Mouse (Mus musculus): ENCODE data around the gene Tmem63c. TPM values are rescaled to one million over a fixed set of nuclear protein-coding genes. Genes with fewer than 3 reads are reported as not detected.
A peak's percentile ranks its signal among the peaks of the same experiment; 100 is the strongest.

Gene Tmem63c
- total RNA-seq (2012; rRNA removed) (0.04 TPM in 1 of 2 replicates, not detected in the other), polyA plus RNA-seq (2012; ENCODE audit: insufficient read depth in 1 of 2, insufficient read length in 2 of 2, low read depth in 1 of 2, low replicate concordance in 2 of 2, missing spikeins in 1 of 2) (not detected)

DNA sequence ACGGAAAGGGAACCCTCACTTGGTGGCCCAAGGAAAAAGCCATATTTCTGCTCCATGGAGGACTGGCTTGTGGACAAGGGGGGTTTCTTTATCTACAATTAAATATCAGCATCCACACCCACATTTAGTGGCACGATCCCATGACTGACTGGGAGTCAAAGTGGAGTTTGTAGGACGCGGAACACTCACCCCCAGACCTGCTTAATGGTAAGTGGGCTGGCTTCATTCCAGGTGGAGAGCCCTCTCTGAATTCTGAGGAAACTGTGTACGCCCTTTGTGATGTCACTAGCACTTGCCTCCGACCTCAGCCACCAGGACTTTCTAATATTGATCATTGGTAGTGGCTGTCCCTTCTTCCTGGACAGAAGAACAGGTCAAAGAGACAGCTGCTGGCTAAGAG is at the start of gene Tmem63c:
Tmem63c (plus strand) TSS at position 301 of the 400 bp plus-strand sequence.
- Histone ChIP-seq H3K27me3 (ENCODE audit: control insufficient read depth in 1 of 2, insufficient read depth in 2 of 2, low read length in 2 of 2) (peaks cover 0 to 7% of the 10 kb centered on the region in 2 experiments), H3K4me1 (ENCODE audit: control insufficient read depth in 1 of 2, insufficient read depth in 2 of 2, low read length in 2 of 2) (no peaks in the 10 kb centered on the region), H3K36me3 (ENCODE audit: control insufficient read depth in 1 of 2, insufficient read depth in 2 of 2, low read length in 2 of 2) (no peaks in the 10 kb centered on the region), H3K9ac (ENCODE audit: control insufficient read depth, low read depth, low read length, poor library complexity, severe bottlenecking) (no peak within 1 kb of the TSS), H3K27ac (ENCODE audit: control insufficient read depth, low read depth, low read length) (no peak within 1 kb of the TSS), H3K9me3 (replicated peaks; ENCODE audit: insufficient read depth, low read length) (no peaks in the 10 kb centered on the region), H3K79me2 (ENCODE audit: control insufficient read depth, insufficient read depth, low read length, poor library complexity) (no peaks in the 10 kb centered on the region), H3K4me3 (ENCODE audit: control insufficient read depth in 1 of 2, insufficient read depth in 1 of 2, low read depth in 2 of 2, low read length in 2 of 2) (no peak within 1 kb of the TSS)
- TF ChIP-seq ZNF384 (IDR thresholded peaks at IDR 0.05; ENCODE audit: low read depth, low read length) (no peak), ELF1 (IDR thresholded peaks at IDR 0.05; ENCODE audit: low read depth, low read length) (no peak), ZMIZ1 (IDR thresholded peaks at IDR 0.05; ENCODE audit: low read depth, low read length) (no peak), USF1 (IDR thresholded peaks at IDR 0.05; ENCODE audit: low read depth, low read length) (no peak), HCFC1 (IDR thresholded peaks at IDR 0.05; ENCODE audit: low read depth, low read length) (no peak), CHD2 (IDR thresholded peaks at IDR 0.05; ENCODE audit: low read length) (no peak), MYB (IDR thresholded peaks at IDR 0.05; ENCODE audit: low read depth, low read length) (no peak)
- no peak for DNase-seq (ENCODE audit: low read depth, low spot score)

DNA sequence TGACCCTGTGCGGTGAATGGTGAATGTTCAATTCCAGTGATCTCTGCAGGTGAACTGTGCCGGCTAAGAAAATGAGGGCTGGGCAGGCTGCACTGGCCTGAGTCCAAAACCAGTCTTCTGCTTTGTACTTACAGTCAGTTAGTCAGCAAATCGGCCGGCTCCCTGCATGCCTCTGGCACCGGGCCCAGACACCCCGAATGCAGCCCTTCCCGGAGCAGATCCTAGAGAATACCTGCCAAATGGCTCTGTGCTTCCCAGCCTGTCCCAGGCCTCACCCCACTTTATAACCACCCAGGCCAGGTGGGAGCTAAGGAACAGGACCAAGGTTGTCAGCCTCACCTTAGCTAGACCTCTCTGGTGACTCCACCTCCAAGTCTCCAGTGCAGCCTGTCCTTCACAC is 47.9 kb upstream of the Tmem63c start:
- TF ChIP-seq MYC (IDR thresholded peaks at IDR 0.05; ENCODE audit: low read depth, low read length) (0 out of 2 replicates have a peak, but pooled peaks have one; percentile 28), RCOR1 (IDR thresholded peaks at IDR 0.05; ENCODE audit: low read depth, low read length) (peak; percentile 48; the same call in 1 of the 2 replicates), ETS1 (IDR thresholded peaks at IDR 0.05; ENCODE audit: low read depth, low read length) (peak; percentile 62; the same call in 1 of the 2 replicates), CTCF (IDR thresholded peaks at IDR 0.05 in 2 of 3, conservative IDR thresholded peaks at IDR 0.05 in 1 of 3; ENCODE audit: control insufficient read depth in 1 of 3, insufficient read depth in 1 of 3, low read depth in 2 of 3, low read length in 3 of 3, poor library complexity in 1 of 3, severe bottlenecking in 1 of 3) (no peak), NRF1 (IDR thresholded peaks at IDR 0.05; ENCODE audit: insufficient read depth, low read depth, low read length, poor library complexity, severe bottlenecking) (no peak), NELFE (IDR thresholded peaks at IDR 0.05; ENCODE audit: low read depth, low read length) (no peak), EP300 (IDR thresholded peaks at IDR 0.05; ENCODE audit: low read depth in 1 of 2, low read length in 2 of 2) (peak; percentile 44 to 53)
- Histone ChIP-seq H3K27me3 (ENCODE audit: control insufficient read depth in 1 of 2, insufficient read depth in 2 of 2, low read length in 2 of 2) (no peaks in the 10 kb centered on the region), H3K79me2 (ENCODE audit: control insufficient read depth, insufficient read depth, low read length, poor library complexity) (no peaks in the 10 kb centered on the region), H3K36me3 (ENCODE audit: control insufficient read depth in 1 of 2, insufficient read depth in 2 of 2, low read length in 2 of 2) (peaks cover 0 to 28% of the 10 kb centered on the region in 2 experiments; a peak in 2 of 4 replicates), H3K4me3 (ENCODE audit: control insufficient read depth in 1 of 2, insufficient read depth in 1 of 2, low read depth in 2 of 2, low read length in 2 of 2) (no peak overlapping the region), H3K9ac (ENCODE audit: control insufficient read depth, low read depth, low read length, poor library complexity, severe bottlenecking) (no peak overlapping the region), H3K9me3 (replicated peaks; ENCODE audit: insufficient read depth, low read length) (no peaks in the 10 kb centered on the region), H3K4me1 (ENCODE audit: control insufficient read depth in 1 of 2, insufficient read depth in 2 of 2, low read length in 2 of 2) (peaks cover 21 to 52% of the 10 kb centered on the region in 2 experiments), H3K27ac (ENCODE audit: control insufficient read depth, low read depth, low read length) (no peak overlapping the region)
- DNase-seq (ENCODE audit: low read depth, low spot score) = peak; percentile 83

DNA sequence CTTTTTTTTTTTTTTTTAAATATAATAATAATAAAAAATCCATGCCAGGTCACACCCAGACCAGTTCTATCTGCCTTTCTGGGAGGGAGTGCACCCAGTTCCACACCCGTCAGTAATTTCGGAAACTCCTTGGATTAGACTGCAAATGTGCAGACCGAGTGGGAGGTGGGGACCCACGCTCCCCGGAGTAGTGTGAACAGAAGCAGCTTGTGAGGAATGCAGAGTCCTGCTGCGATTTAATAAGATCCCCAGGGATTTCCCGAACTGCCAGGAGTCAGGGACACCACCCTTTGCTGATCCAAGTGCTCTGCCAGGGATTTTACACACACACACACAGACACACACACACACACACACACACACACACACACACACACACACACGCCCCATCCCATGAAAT is 47.4 kb upstream of the Tmem63c start:
- no peak for DNase-seq (ENCODE audit: low read depth, low spot score)

More for the DNA sequence above, 47.4 kb upstream of the Tmem63c start:
- Histone ChIP-seq H3K9ac (ENCODE audit: control insufficient read depth, low read depth, low read length, poor library complexity, severe bottlenecking) (no peak overlapping the region), H3K36me3 (ENCODE audit: control insufficient read depth in 1 of 2, insufficient read depth in 2 of 2, low read length in 2 of 2) (peaks cover 0 to 24% of the 10 kb centered on the region in 2 experiments; a peak in 2 of 4 replicates), H3K79me2 (ENCODE audit: control insufficient read depth, insufficient read depth, low read length, poor library complexity) (no peaks in the 10 kb centered on the region), H3K9me3 (replicated peaks; ENCODE audit: insufficient read depth, low read length) (no peaks in the 10 kb centered on the region), H3K4me3 (ENCODE audit: control insufficient read depth in 1 of 2, insufficient read depth in 1 of 2, low read depth in 2 of 2, low read length in 2 of 2) (no peak overlapping the region), H3K27ac (ENCODE audit: control insufficient read depth, low read depth, low read length) (no peak overlapping the region), H3K4me1 (ENCODE audit: control insufficient read depth in 1 of 2, insufficient read depth in 2 of 2, low read length in 2 of 2) (peaks cover 20 to 47% of the 10 kb centered on the region in 2 experiments), H3K27me3 (ENCODE audit: control insufficient read depth in 1 of 2, insufficient read depth in 2 of 2, low read length in 2 of 2) (no peaks in the 10 kb centered on the region)
- TF ChIP-seq MXI1 (IDR thresholded peaks at IDR 0.05; ENCODE audit: low read depth, low read length) = no peak
- TF ChIP-seq CTCF (IDR thresholded peaks at IDR 0.05 in 2 of 3, conservative IDR thresholded peaks at IDR 0.05 in 1 of 3; ENCODE audit: control insufficient read depth in 1 of 3, insufficient read depth in 1 of 3, low read depth in 2 of 3, low read length in 3 of 3, poor library complexity in 1 of 3, severe bottlenecking in 1 of 3) = no peak
- TF ChIP-seq POLR2AphosphoS5 (IDR thresholded peaks at IDR 0.05; ENCODE audit: borderline replicate concordance, low read depth, low read length) = no peak
- TF ChIP-seq GABPA (IDR thresholded peaks at IDR 0.05; ENCODE audit: low read depth, low read length) = no peak
- no peak for TF ChIP-seq NELFE (IDR thresholded peaks at IDR 0.05; ENCODE audit: low read depth, low read length)
- TF ChIP-seq ZKSCAN1 (IDR thresholded peaks at IDR 0.05; ENCODE audit: low read depth, low read length) = no peak
- no peak for TF ChIP-seq MAZ (IDR thresholded peaks at IDR 0.05; ENCODE audit: low read depth, low read length)
- TF ChIP-seq USF1 (IDR thresholded peaks at IDR 0.05; ENCODE audit: low read depth, low read length) = no peak
- TF ChIP-seq POLR2A (IDR thresholded peaks at IDR 0.05; ENCODE audit: control insufficient read depth in 1 of 2, insufficient read depth in 1 of 2, low read depth in 1 of 2, low read length in 2 of 2, poor library complexity in 1 of 2) = no peak
- no peak for TF ChIP-seq RAD21 (IDR thresholded peaks at IDR 0.05; ENCODE audit: low read depth, low read length)
- TF ChIP-seq BHLHE40 (IDR thresholded peaks at IDR 0.05; ENCODE audit: borderline replicate concordance, low read depth, low read length) = no peak
- no peak for TF ChIP-seq CHD1 (IDR thresholded peaks at IDR 0.05; ENCODE audit: low read depth, low read length)
- TF ChIP-seq TAL1 (IDR thresholded peaks at IDR 0.05; ENCODE audit: low read length) = no peak
- TF ChIP-seq MAFK (IDR thresholded peaks at IDR 0.05; ENCODE audit: borderline replicate concordance, low read depth, low read length) = no peak

All from MEL (cell line).